Mouse (Mus musculus) brain, embryonic 18.5 days (tissue): ENCODE data around the gene Cort.
"Not testable (repeated sequence)": the region's sequence is repeated elsewhere in the genome, so short reads cannot be mapped to it uniquely, and the experiment has no call there.

Experiments
- DNase-seq: peaks from one replicate; pipeline ENCODE4 v3.0.0-alpha.2; 2012; ENCODE audit warnings: low read depth, low spot score

The Cort gene

GRCm38 (mm10) chr4:149126663-149127062 is at the start of gene Cort:
Gene Cort, minus strand, starts transcription at chr4:149126763.
- DNase-seq, result no peak

GRCm38 (mm10) chr4:149173661-149174060 is 47.1 kb upstream of the Cort start:
- DNase-seq, result no peak

DNA sequence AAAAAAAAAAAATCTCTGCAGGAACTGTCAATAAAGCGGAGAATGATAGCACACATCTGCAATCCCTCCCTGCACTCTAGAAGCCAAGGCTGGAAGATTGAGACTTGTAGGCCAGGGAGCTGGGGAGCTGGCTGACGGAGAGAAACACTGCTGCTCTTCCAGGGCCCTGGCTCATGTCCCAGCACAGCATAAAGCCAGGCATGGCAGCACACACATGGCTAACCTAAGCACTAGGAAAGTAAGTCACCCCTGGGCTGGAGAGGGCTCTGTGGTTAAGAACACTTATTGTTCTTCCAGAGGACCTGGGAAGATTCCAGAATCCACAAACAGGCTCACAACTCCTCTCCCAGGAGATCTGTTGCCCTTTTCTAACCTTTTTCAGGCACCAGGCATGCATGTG is 46.1 kb upstream of the Cort start:
- no peak for DNase-seq

GRCm38 (mm10) chr4:149172083-149172482 is 45.5 kb upstream of the Cort start:
- no peak for DNase-seq

GRCm38 (mm10) chr4:149171581-149171981 is 45.0 kb upstream of the Cort start:
- DNase-seq, result no peak

GRCm38 (mm10) chr4:149170394-149170931 is 43.9 kb upstream of the Cort start:
- DNase-seq, result no peak

DNA sequence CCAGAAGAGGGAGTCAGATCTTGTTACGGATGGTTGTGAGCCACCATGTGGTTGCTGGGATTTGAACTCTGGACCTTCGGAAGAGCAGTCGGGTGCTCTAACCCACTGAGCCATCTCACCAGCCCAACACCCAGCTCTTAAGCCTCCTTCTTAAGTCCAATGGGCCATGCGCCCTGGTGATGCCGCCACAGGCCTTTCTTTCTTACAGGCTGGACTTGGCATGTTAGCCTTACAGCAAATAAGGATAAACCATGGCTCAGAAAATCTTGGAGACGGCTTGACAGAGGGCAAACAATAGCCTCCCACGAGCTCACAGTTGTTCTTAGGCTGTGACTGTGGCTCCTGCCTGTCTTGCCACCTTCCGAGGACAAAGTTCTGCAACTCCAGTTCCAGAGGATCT is 43.4 kb upstream of the Cort start:
- not testable (repeated sequence) for DNase-seq

GRCm38 (mm10) chr4:149168016-149168415 is 41.5 kb upstream of the Cort start:
- no peak for DNase-seq

DNA sequence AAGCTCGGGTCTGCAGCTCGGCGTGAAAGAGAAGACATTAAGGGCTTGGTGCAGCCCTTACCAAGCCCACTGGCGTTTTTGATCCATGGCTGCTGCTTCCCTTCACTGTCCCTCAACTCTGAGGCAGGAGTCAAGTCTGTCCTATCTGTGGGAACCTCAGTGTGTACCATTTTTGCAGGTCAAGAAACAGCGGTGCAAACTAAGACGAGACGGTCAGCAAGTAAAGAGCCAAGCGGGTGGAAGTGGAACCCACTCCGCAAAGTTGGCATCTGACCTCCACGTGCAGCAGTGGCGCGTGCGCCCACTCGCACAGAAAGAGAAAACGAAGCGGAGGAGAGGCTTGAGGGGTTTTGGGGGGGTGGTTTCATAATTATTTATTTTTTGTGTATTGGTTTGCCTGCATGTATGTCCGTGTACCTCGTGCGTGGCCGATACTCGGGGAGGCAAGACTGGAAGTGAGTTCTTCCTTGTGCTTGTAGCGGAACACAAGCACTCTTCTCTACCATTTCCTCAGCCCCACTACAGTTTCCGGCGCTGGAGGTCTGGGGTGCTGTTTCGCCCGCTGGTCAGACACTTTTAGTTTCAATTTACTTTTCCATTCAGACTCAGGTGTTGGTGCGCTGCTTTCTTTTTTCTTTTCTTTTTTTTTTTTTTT is 40.5 kb upstream of the Cort start:
- no peak for DNase-seq

- peak; percentile 89 for DNase-seq
Measured at GRCm38 (mm10) chr4:149166215-149166946, 39.8 kb upstream of the Cort start, which contains the start of gene Pgd. Gene Pgd, minus strand, starts transcription at chr4:149166771.

DNA sequence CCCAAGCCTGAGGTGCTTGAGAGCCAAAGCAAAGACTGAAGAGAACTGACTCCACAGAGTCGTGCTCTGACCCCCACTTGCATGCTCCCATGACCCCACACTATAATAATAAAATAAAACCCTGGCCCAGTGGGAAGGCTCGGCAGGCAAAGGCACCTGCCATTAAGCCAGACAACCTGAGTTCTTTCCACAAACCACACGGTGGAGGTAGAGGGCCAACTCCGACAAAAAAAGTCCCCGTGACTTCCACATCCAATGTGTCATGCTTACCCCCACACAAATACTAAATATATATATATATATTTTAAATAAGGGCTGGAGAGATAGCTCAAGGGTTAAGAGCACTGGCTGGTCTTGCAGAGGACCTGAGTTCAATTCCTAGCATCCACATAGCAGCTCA is 37.6 kb upstream of the Cort start:
- no peak for DNase-seq

- no peak for DNase-seq
Measured at GRCm38 (mm10) chr4:149163196-149163595, 36.6 kb upstream of the Cort start.

- no peak for DNase-seq
Measured at GRCm38 (mm10) chr4:149161166-149161565, 34.6 kb upstream of the Cort start.

DNA sequence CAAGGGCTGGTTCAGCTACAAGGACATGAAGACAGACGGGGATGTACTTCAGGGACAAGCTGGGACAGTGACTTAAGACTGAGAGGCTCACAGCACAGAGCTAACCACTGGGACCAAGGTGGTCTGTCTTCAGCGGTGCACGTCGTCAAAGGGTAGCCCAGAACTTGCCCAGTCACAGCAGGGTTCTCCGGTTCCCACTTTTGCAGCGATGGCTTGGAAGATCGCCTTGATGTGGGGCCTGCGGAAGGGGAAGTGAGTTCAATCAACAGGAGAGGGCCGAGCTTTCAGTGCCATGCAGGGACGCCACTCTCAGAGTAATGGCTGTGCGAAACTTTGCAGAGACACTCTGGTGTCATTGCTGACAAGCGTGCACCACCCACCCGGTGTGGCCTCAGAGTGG is 33.3 kb upstream of the Cort start:
- no peak for DNase-seq

DNA sequence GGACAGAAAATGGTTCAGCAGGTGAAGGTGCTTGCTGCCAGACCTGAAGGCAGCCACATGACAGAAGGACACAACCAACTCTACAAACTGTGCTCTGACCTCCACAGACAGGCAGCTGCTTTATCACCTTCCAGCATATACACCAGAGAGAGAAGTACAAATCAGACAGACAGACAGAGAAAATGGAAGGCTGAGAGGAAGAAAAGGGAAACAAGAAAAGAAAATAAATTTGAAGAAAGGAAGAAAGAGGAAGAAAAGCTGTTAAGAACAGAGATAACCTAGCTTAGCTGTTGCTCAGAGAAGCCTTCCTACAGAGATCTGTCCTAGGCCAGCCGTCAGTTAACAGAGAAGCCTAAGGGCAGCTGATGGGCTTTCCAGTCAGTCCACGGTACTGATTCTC is 32.6 kb upstream of the Cort start:
- no peak for DNase-seq

DNA sequence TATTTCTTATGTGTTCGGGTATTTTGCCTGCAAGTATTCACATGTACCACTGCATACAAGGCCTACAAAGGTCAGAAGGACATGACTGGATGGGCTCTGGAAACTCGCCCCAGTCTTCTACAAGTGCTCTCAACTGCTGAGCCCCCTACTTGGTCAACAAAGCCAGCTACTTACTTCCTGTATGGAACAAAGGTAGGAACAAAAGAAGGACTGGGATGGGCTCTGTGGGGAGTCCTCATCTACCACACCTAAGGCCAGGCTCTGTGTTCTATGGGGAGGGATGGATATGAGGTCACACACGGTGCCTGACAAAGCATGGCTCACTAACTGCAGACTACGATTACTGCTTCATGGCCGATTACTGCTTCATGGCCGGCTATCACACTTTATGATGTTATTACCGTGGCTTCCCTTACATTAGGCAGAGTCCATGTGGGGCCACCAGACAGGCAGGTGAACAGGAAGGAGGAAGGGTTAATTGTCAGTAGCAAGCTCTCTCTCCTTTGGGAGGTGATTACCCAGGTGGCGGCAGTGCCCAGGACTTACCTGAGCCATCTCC is 30.9 kb upstream of the Cort start:
- DNase-seq, result no peak

GRCm38 (mm10) chr4:149155711-149156110 is 29.1 kb upstream of the Cort start:
- no peak for DNase-seq

- DNase-seq, result no peak
Measured at GRCm38 (mm10) chr4:149154859-149155258, 28.3 kb upstream of the Cort start.

- no peak for DNase-seq
Measured at GRCm38 (mm10) chr4:149150721-149151120, 24.2 kb upstream of the Cort start.

DNA sequence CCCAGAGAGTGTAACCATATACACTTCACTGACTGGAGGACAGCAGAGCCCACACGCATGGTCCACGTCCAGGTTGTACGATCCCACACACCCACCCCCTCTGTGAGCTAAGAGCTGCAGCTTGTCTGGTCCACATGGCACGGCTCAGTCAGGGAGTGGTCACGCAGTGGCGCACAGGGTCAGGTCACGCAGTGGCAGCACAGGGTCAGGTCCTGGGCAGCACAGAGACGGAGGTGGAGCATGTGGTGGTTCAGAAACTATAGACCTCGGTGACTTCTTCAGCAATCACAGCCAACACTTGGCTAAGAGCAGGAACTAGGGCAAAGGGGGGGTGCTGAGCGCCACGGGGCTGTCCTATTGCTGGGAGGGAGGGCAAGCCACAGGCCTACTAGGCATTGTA is 23.7 kb upstream of the Cort start:
- DNase-seq, result no peak

DNA sequence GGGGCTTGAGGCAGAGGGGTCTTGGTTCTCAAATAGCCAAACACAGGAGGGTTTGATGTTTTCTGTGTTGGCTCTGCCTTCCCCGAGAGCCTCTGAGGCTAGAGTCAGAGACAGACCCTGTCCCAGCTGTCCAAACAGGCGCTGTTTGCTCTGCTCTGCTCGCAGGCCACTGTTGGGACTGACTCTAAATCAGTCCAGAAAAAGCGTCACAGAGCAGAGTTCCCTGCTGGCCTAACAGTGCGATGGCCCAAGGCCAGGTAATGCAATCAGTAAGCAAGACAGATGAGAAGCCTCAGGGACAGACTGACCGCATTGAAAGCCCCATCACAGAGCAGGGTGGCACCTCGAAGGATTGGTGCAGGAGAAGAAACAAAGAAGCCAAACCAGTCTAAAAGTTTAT is 23.0 kb upstream of the Cort start:
- no peak for DNase-seq

DNA sequence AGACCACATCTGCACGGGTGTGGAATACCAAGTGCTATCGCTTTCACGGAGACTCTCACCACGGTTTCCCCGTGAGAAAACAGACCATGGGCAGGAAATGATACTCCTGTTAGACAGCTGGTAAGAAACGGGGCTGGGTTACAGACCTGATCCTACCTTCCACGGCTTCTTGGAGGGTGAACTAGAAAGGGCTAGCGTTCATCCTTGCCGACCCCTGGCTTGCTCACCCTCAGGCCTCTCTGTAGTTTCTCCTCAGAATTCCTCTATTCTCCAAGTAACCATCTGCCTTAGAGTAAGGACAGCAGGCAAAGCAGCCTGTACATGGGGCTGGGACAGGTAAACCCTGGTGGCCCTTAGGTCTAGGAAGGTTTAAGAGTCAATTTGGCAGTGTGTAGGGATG is 22.6 kb upstream of the Cort start:
- DNase-seq, result no peak

- no peak for DNase-seq
Measured at GRCm38 (mm10) chr4:149148084-149148483, 21.5 kb upstream of the Cort start.
